Mouse (Mus musculus) myocyte (in vitro differentiated cells): Measurements from ENCODE around the gene Sbf2.

Experiments
- MYOD1 ChIP-seq, 3 experiments: IDR thresholded peaks; one replicate each; pipeline ENCODE4 v1.6.1; 2011; ENCODE audit warnings: control low read depth in 2 of 3, low read depth in 2 of 3, mild to moderate bottlenecking in 2 of 3, moderate library complexity in 1 of 3; ENCODE audit not compliant: insufficient read length in 2 of 3, control insufficient read depth in 1 of 3
- POLR2A ChIP-seq: IDR thresholded peaks from one replicate; pipeline ENCODE4 v1.6.1; 2011; ENCODE audit warnings: low read depth, mild to moderate bottlenecking, control low read depth, moderate library complexity; ENCODE audit not compliant: insufficient read length
- REST ChIP-seq: IDR thresholded peaks from one replicate; pipeline ENCODE4 v1.6.1; 2011; ENCODE audit warnings: mild to moderate bottlenecking, control low read depth, moderate library complexity; ENCODE audit not compliant: insufficient read depth, insufficient read length
- USF1 ChIP-seq: IDR thresholded peaks from one replicate; pipeline ENCODE4 v1.6.1; 2011; ENCODE audit warnings: low read depth, mild to moderate bottlenecking, control low read depth, moderate library complexity

- no peak for TF ChIP-seq POLR2A
- no peak for TF ChIP-seq USF1
- no peak for TF ChIP-seq REST
- TF ChIP-seq MYOD1 (IDR thresholded peaks at IDR 0.05; ENCODE audit: control insufficient read depth in 1 of 3, insufficient read length in 2 of 3, low read depth in 2 of 3) = no peak
Observed at GRCm38 (mm10) chr7:110387565-110387964, 227.2 kb downstream of the Sbf2 start.
